8 mouse cellular contexts compared by ENCODE assay signal in the genomic region with DNA sequence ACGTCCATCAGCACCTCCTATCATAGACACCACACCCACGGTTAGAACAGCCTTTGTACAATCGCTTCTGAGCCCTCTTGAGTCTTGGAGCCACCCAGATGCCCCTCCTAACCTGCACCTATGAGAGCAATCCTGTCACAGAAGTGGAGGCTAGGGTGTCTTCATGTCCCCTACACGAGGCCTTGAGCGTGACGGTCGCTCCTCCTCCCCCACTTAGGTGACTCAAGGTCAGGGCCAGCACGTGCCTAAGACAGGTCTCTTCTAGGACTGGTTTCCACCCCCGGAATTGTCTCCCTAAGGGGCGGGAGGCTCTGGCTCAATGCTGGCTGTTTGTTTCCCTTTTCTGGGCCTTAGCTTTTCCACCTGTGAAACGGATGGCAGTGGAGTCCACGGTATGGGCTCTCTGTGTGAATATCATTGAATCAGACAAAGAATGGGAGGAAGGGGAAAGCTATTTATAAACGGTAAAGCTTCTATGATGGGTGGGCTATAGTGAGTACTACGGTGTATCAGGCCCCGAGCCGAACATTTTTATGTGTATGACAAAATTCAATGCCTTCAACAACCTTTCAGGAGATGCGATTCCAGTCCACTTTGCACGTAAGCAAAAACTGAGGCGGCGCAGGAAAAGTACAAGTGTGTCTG. TPM values are rescaled to one million over a fixed set of nuclear protein-coding genes. Genes with fewer than 3 reads are reported as not detected.
DNase-seq lines count a peak whose midpoint lies in the region; ATAC-seq lines count a peak whose summit lies in the region.

Dedd2 (minus strand) TSS at position 159 of the 645 bp plus-strand sequence.

- WGBS in intestine, embryonic 14.5 days: 6% methylated on average over 20 of the region's 20 CpGs
- WGBS in limb, embryonic 15.5 days: 6% methylated on average over 20 of the region's 20 CpGs

- peak within 1 kb of the TSS; percentile 83 for H3K4me2 ChIP-seq in intestine, embryonic 14.5 days (ENCODE audit: low read length)
- H3K4me2 ChIP-seq in limb, embryonic 15.5 days: peak within 1 kb of the TSS; percentile 92

- H3K9ac ChIP-seq in intestine, embryonic 14.5 days (ENCODE audit: low read length): peak within 1 kb of the TSS; percentile 63
- peak within 1 kb of the TSS; percentile 75 for H3K9ac ChIP-seq in limb, embryonic 15.5 days

- DNase-seq in spleen, adult 12 weeks (ENCODE audit: low spot score): peak; percentile 49
- no peak for DNase-seq in spleen, postnatal 14 days (ENCODE audit: low spot score in 2 of 2)
- peak; percentile 55 for DNase-seq in adrenal gland, postnatal 10 days
- no peak for DNase-seq in gonadal fat pad, adult 2 months (ENCODE audit: low read depth)
- no peak for DNase-seq in intestine, embryonic 14.5 days (ENCODE audit: low spot score)
- DNase-seq in natural killer cell, adult 2 months (ENCODE audit: low spot score in 2 of 2): peak; percentile 14 to 27
- no peak for DNase-seq in frontal cortex, postnatal 36 days (ENCODE audit: low spot score in 2 of 2)

- H3K27ac ChIP-seq in intestine, embryonic 14.5 days (ENCODE audit: low read depth): peak within 1 kb of the TSS; percentile 80
- H3K27ac ChIP-seq in limb, embryonic 15.5 days: peak within 1 kb of the TSS; percentile 95

- H3K36me3 ChIP-seq in intestine, embryonic 14.5 days (ENCODE audit: control insufficient read depth, insufficient read depth, low read length): peaks cover 25% of the 10 kb centered on the region
- peaks cover 28% of the 10 kb centered on the region for H3K36me3 ChIP-seq in limb, embryonic 15.5 days

- peaks cover 29% of the 10 kb centered on the region for H3K4me1 ChIP-seq in intestine, embryonic 14.5 days (replicated peaks; ENCODE audit: control insufficient read depth, insufficient read depth, low read length)
- peaks cover 41% of the 10 kb centered on the region for H3K4me1 ChIP-seq in limb, embryonic 15.5 days

- no peaks in the 10 kb centered on the region for H3K9me3 ChIP-seq in intestine, embryonic 14.5 days (ENCODE audit: control insufficient read depth, low read length)
- H3K9me3 ChIP-seq in limb, embryonic 15.5 days: no peaks in the 10 kb centered on the region

- no peaks in the 10 kb centered on the region for H3K27me3 ChIP-seq in intestine, embryonic 14.5 days (replicated peaks; ENCODE audit: control insufficient read depth, insufficient read depth, low read length)
- H3K27me3 ChIP-seq in limb, embryonic 15.5 days: no peaks in the 10 kb centered on the region

- ATAC-seq in intestine, embryonic 14.5 days (replicated peaks; ENCODE audit: low FRiP score, low TSS enrichment, low read depth): no peak
- ATAC-seq in limb, embryonic 15.5 days (ENCODE audit: insufficient number of reproducible peaks, low FRiP score, low TSS enrichment, low read depth): no peak

- H3K4me3 ChIP-seq in intestine, embryonic 14.5 days (ENCODE audit: low read depth, low read length): peak within 1 kb of the TSS; percentile 72
- H3K4me3 ChIP-seq in limb, embryonic 15.5 days: peak within 1 kb of the TSS; percentile 59

RNA-seq across cellular contexts. Expression of gene Dedd2, which starts in this region (rescaled TPM):
- total RNA-seq in adrenal gland, postnatal 10 days (2021): 10 to 100 TPM; 14.8 to 16.9 TPM
- polyA plus RNA-seq in gonadal fat pad, adult 2 months (2012; rRNA removed): 21.9 and 23.3 TPM in 2 replicates
- 8.0 and 9.0 TPM in 2 replicates for polyA plus RNA-seq in intestine, embryonic 14.5 days (2014; fragmentation: Nextera tagmentation; extraction: Ambion mirVana)
- polyA plus RNA-seq in limb, embryonic 15.5 days (2015; fragmentation: Nextera tagmentation; extraction: Ambion mirVana): 12.2 and 13.6 TPM in 2 replicates

Comparison
In these comparisons a context has a peak if more than half of its experiments do, and no peak if none do; other contexts are left out.
1. DNase-seq: peak in spleen, adult 12 weeks (single experiment), adrenal gland, postnatal 10 days (single experiment) and natural killer cell, adult 2 months (2 of 2); none in spleen, postnatal 14 days (0 of 2), gonadal fat pad, adult 2 months (single experiment), intestine, embryonic 14.5 days (single experiment) and frontal cortex, postnatal 36 days (0 of 2).